Mouse (Mus musculus) cerebellum, adult (tissue): Measurements from ENCODE around the gene Ppm1h.
"Not testable (repeated sequence)": the region's sequence is repeated elsewhere in the genome, so short reads cannot be mapped to it uniquely, and the experiment has no call there.

Experiments
- ATAC-seq: cut with Nextera tagmentation; 2 replicates; pipeline ENCODE4 v1.9.2; 2017; ENCODE audit warnings: mild to moderate bottlenecking, moderate library complexity, mixed read lengths; ENCODE audit not compliant: insufficient number of reproducible peaks, low FRiP score, low TSS enrichment

Ppm1h gene

GRCm38 (mm10) chr10:122917648-122918324, 239.2 kb downstream of the Ppm1h start:
- ATAC-seq, result no peak

GRCm38 (mm10) chr10:122918325-122918694, 239.7 kb downstream of the Ppm1h start:
- no peak for ATAC-seq

- ATAC-seq, result no peak
Measured at GRCm38 (mm10) chr10:122918754-122919153, 240.2 kb downstream of the Ppm1h start.

GRCm38 (mm10) chr10:122919416-122919815, 240.9 kb downstream of the Ppm1h start:
- ATAC-seq, result peak; percentile 85

GRCm38 (mm10) chr10:122920218-122920795, 241.7 kb downstream of the Ppm1h start:
- ATAC-seq, result no peak

- no peak for ATAC-seq
Measured at GRCm38 (mm10) chr10:122922226-122922625, 243.7 kb downstream of the Ppm1h start.

GRCm38 (mm10) chr10:122924571-122924970, 246.0 kb downstream of the Ppm1h start:
- ATAC-seq, result not testable (repeated sequence)

GRCm38 (mm10) chr10:122926275-122926674, 247.7 kb downstream of the Ppm1h start:
- ATAC-seq, result no peak

- no peak for ATAC-seq
Measured at GRCm38 (mm10) chr10:122930520-122930919, 252.0 kb downstream of the Ppm1h start.

GRCm38 (mm10) chr10:122931193-122931832, 252.8 kb downstream of the Ppm1h start:
- peak; percentile 69 for ATAC-seq

GRCm38 (mm10) chr10:122931851-122932550, 253.4 kb downstream of the Ppm1h start:
- no peak for ATAC-seq

- ATAC-seq, result no peak
Measured at GRCm38 (mm10) chr10:122933053-122933838, 254.7 kb downstream of the Ppm1h start.

- not testable (repeated sequence) for ATAC-seq
Measured at GRCm38 (mm10) chr10:122935406-122935805, 256.8 kb downstream of the Ppm1h start.

GRCm38 (mm10) chr10:122937380-122937779, 258.8 kb downstream of the Ppm1h start:
- ATAC-seq, result not testable (repeated sequence)

- no peak for ATAC-seq
Measured at GRCm38 (mm10) chr10:122939546-122939945, 261.0 kb downstream of the Ppm1h start.

- no peak for ATAC-seq
Measured at GRCm38 (mm10) chr10:122942771-122943170, 264.2 kb downstream of the Ppm1h start.

- ATAC-seq, result no peak
Measured at GRCm38 (mm10) chr10:122943824-122944223, 265.3 kb downstream of the Ppm1h start.

- no peak for ATAC-seq
Measured at GRCm38 (mm10) chr10:122944888-122945287, 266.3 kb downstream of the Ppm1h start.

GRCm38 (mm10) chr10:122950966-122951365, 272.4 kb downstream of the Ppm1h start:
- no peak for ATAC-seq

GRCm38 (mm10) chr10:122953576-122953975, 275.0 kb downstream of the Ppm1h start:
- no peak for ATAC-seq
